Mouse (Mus musculus) limb, embryonic 12.5 days (tissue): ENCODE measurements around the gene Ube2h. TPM values are rescaled to one million over a fixed set of nuclear protein-coding genes. Genes with fewer than 3 reads are reported as not detected.

Experiments
- ATAC-seq: fragments of 200-750 bp; cut with Nextera tagmentation; 2 replicates; pipeline ENCODE4 v1.8.0; 2017; ENCODE audit warnings: low read depth, moderate TSS enrichment; ENCODE audit not compliant: insufficient number of reproducible peaks, insufficient read depth, low FRiP score, low TSS enrichment
- H3K27ac ChIP-seq: fragments of 300-500 bp; sonication (generic); 2 replicates; pipeline ENCODE4 v1.5.1; 2016; ENCODE audit warnings: mild to moderate bottlenecking, moderate library complexity
- H3K27me3 ChIP-seq: fragments of 300-500 bp; sonication (generic); 2 replicates; pipeline ENCODE4 v1.6.1; 2016; ENCODE audit warnings: mild to moderate bottlenecking, moderate library complexity
- H3K36me3 ChIP-seq: fragments of 300-500 bp; sonication (generic); 2 replicates; pipeline ENCODE4 v1.6.1; 2016; ENCODE audit warnings: mild to moderate bottlenecking, moderate library complexity
- H3K4me1 ChIP-seq: fragments of 300-500 bp; sonication (generic); replicated peaks from 2 replicates; pipeline ENCODE4 v1.6.1; 2016
- H3K4me2 ChIP-seq: fragments of 300-500 bp; sonication (generic); 2 replicates; pipeline ENCODE4 v1.6.1; 2016; ENCODE audit warnings: mild to moderate bottlenecking, moderate library complexity
- H3K4me3 ChIP-seq: fragments of 300-500 bp; sonication (generic); replicated peaks from 2 replicates; pipeline ENCODE4 v1.5.1; 2016; ENCODE audit warnings: mild to moderate bottlenecking
- H3K9ac ChIP-seq: fragments of 300-500 bp; sonication (generic); replicated peaks from 2 replicates; pipeline ENCODE4 v1.6.1; 2016; ENCODE audit warnings: mild to moderate bottlenecking, moderate library complexity
- H3K9me3 ChIP-seq: fragments of 300-500 bp; sonication (generic); 2 replicates; pipeline ENCODE4 v1.6.1; 2016; ENCODE audit warnings: mild to moderate bottlenecking, moderate library complexity
- WGBS: fragments of 180-500 bp; shearing (Covaris S2); methylation state at CpG from one replicate; pipeline ENCODE4 v1.1.7; 2016; 5-methylcytosine and 5-hydroxymethylcytosine counted together
- polyA plus RNA-seq: library from polyadenylated mRNA; unstranded; fragments of >200 nt; fragmentation: Nextera tagmentation; extraction: Ambion mirVana; gene quantifications from 2 replicates; pipeline ENCODE4 v1.2.1, GENCODE M21; 2016

Ube2h gene
- polyA plus RNA-seq, 1 experiment from 2014 or later, result 49.9 TPM

- H3K9me3 ChIP-seq, result no peaks in the 10 kb centered on the region
- H3K4me1 ChIP-seq, result no peaks in the 10 kb centered on the region
- H3K9ac ChIP-seq, result no peak overlapping the region
- no peak overlapping the region for H3K27ac ChIP-seq
- no peak overlapping the region for H3K4me3 ChIP-seq
- WGBS, result 88% methylated on average over 11 of the region's 11 CpGs
- ATAC-seq, result no peak
- peaks cover 84% of the 10 kb centered on the region for H3K36me3 ChIP-seq
- H3K27me3 ChIP-seq, result no peaks in the 10 kb centered on the region
- H3K4me2 ChIP-seq, result no peak overlapping the region
These were observed 31.9 kb downstream of the Ube2h start for GRCm38 (mm10) chr6:30272338-30272905.

GRCm38 (mm10) chr6:30269846-30270245 lies 34.5 kb downstream of the Ube2h start:
- no peak overlapping the region for H3K9ac ChIP-seq
- no peak overlapping the region for H3K4me2 ChIP-seq
- no peak overlapping the region for H3K4me3 ChIP-seq
- no peak overlapping the region for H3K27ac ChIP-seq
- H3K4me1 ChIP-seq, result no peaks in the 10 kb centered on the region
- 86% methylated on average over 5 of the region's 5 CpGs for WGBS
- ATAC-seq, result no peak
- peaks cover 81% of the 10 kb centered on the region for H3K36me3 ChIP-seq
- H3K27me3 ChIP-seq, result no peaks in the 10 kb centered on the region
- no peaks in the 10 kb centered on the region for H3K9me3 ChIP-seq

GRCm38 (mm10) chr6:30267486-30267885 lies 36.9 kb downstream of the Ube2h start:
- Histone ChIP-seq H3K9ac (no peak overlapping the region), H3K27me3 (no peaks in the 10 kb centered on the region), H3K4me2 (no peak overlapping the region), H3K9me3 (no peaks in the 10 kb centered on the region), H3K4me3 (no peak overlapping the region), H3K27ac (no peak overlapping the region), H3K4me1 (no peaks in the 10 kb centered on the region), H3K36me3 (peaks cover 80% of the 10 kb centered on the region)
- ATAC-seq, result no peak
- 89% methylated on average over 7 of the region's 7 CpGs for WGBS

- 87% methylated on average over 4 of the region's 4 CpGs for WGBS
- no peak overlapping the region for H3K9ac ChIP-seq
These were observed 38.9 kb downstream of the Ube2h start for GRCm38 (mm10) chr6:30265402-30265801.

GRCm38 (mm10) chr6:30263053-30263452 lies 41.3 kb downstream of the Ube2h start:
- Histone ChIP-seq H3K36me3 (peaks cover 87% of the 10 kb centered on the region), H3K27me3 (no peaks in the 10 kb centered on the region), H3K4me2 (no peak overlapping the region), H3K9ac (no peak overlapping the region), H3K4me1 (no peaks in the 10 kb centered on the region), H3K9me3 (no peaks in the 10 kb centered on the region), H3K27ac (no peak overlapping the region), H3K4me3 (no peak overlapping the region)
- WGBS, result 84% methylated on average over 4 of the region's 4 CpGs
- ATAC-seq, result no peak

More at GRCm38 (mm10) chr6:30265402-30265801, 38.9 kb downstream of the Ube2h start:
- peaks cover 79% of the 10 kb centered on the region for H3K36me3 ChIP-seq
- H3K27me3 ChIP-seq, result no peaks in the 10 kb centered on the region
- no peak overlapping the region for H3K4me2 ChIP-seq
- no peak for ATAC-seq
- H3K4me3 ChIP-seq, result no peak overlapping the region
- H3K4me1 ChIP-seq, result no peaks in the 10 kb centered on the region
- H3K27ac ChIP-seq, result no peak overlapping the region
- H3K9me3 ChIP-seq, result no peaks in the 10 kb centered on the region

GRCm38 (mm10) chr6:30259271-30259670 lies 45.1 kb downstream of the Ube2h start:
- H3K4me3 ChIP-seq, result no peak overlapping the region
- H3K9me3 ChIP-seq, result no peaks in the 10 kb centered on the region
- H3K36me3 ChIP-seq, result peaks cover 79% of the 10 kb centered on the region
- 93% methylated on average over 6 of the region's 6 CpGs for WGBS
- no peaks in the 10 kb centered on the region for H3K27me3 ChIP-seq
- H3K9ac ChIP-seq, result no peak overlapping the region
- no peak for ATAC-seq
- H3K27ac ChIP-seq, result no peak overlapping the region
- H3K4me1 ChIP-seq, result no peaks in the 10 kb centered on the region
- no peak overlapping the region for H3K4me2 ChIP-seq

- Histone ChIP-seq H3K9me3 (no peaks in the 10 kb centered on the region), H3K4me1 (no peaks in the 10 kb centered on the region), H3K27me3 (no peaks in the 10 kb centered on the region), H3K27ac (no peak overlapping the region), H3K9ac (no peak overlapping the region), H3K4me2 (no peak overlapping the region), H3K4me3 (no peak overlapping the region), H3K36me3 (peaks cover 75% of the 10 kb centered on the region)
- ATAC-seq, result no peak
- WGBS, result 79% methylated on average over 1 of the region's 1 CpGs
These were observed 46.4 kb downstream of the Ube2h start for GRCm38 (mm10) chr6:30257962-30258361.

GRCm38 (mm10) chr6:30255846-30256245 lies 48.5 kb downstream of the Ube2h start:
- Histone ChIP-seq H3K27me3 (no peaks in the 10 kb centered on the region), H3K36me3 (peaks cover 75% of the 10 kb centered on the region), H3K27ac (no peak overlapping the region), H3K9ac (no peak overlapping the region), H3K4me1 (no peaks in the 10 kb centered on the region), H3K9me3 (no peaks in the 10 kb centered on the region), H3K4me3 (no peak overlapping the region), H3K4me2 (no peak overlapping the region)
- no peak for ATAC-seq
- 89% methylated on average over 1 of the region's 1 CpGs for WGBS

GRCm38 (mm10) chr6:30252271-30253010 lies 51.9 kb downstream of the Ube2h start:
- no peaks in the 10 kb centered on the region for H3K27me3 ChIP-seq
- WGBS, result 92% methylated on average over 5 of the region's 5 CpGs
- no peak overlapping the region for H3K27ac ChIP-seq
- H3K4me1 ChIP-seq, result no peaks in the 10 kb centered on the region
- H3K9ac ChIP-seq, result no peak overlapping the region
- H3K36me3 ChIP-seq, result peaks cover 54% of the 10 kb centered on the region
- no peak for ATAC-seq
- H3K9me3 ChIP-seq, result no peaks in the 10 kb centered on the region
- no peak overlapping the region for H3K4me3 ChIP-seq
- no peak overlapping the region for H3K4me2 ChIP-seq

GRCm38 (mm10) chr6:30248708-30249107 lies 55.6 kb downstream of the Ube2h start:
- Histone ChIP-seq H3K9me3 (no peaks in the 10 kb centered on the region), H3K27me3 (no peaks in the 10 kb centered on the region), H3K27ac (no peak overlapping the region), H3K4me1 (no peaks in the 10 kb centered on the region), H3K4me3 (no peak overlapping the region), H3K36me3 (peaks cover 40% of the 10 kb centered on the region), H3K4me2 (no peak overlapping the region), H3K9ac (no peak overlapping the region)
- ATAC-seq, result no peak
- 86% methylated on average over 3 of the region's 3 CpGs for WGBS

GRCm38 (mm10) chr6:30245940-30246339 lies 58.4 kb downstream of the Ube2h start:
- Histone ChIP-seq H3K4me1 (no peaks in the 10 kb centered on the region), H3K4me2 (no peak overlapping the region), H3K9ac (no peak overlapping the region), H3K27ac (no peak overlapping the region), H3K9me3 (no peaks in the 10 kb centered on the region), H3K4me3 (no peak overlapping the region), H3K36me3 (peaks cover 29% of the 10 kb centered on the region), H3K27me3 (no peaks in the 10 kb centered on the region)
- 91% methylated on average over 5 of the region's 5 CpGs for WGBS
- no peak for ATAC-seq

GRCm38 (mm10) chr6:30245397-30245796 lies 58.9 kb downstream of the Ube2h start:
- H3K27ac ChIP-seq, result no peak overlapping the region
- H3K36me3 ChIP-seq, result peaks cover 31% of the 10 kb centered on the region
- no peak overlapping the region for H3K9ac ChIP-seq
- no peak for ATAC-seq
- no peak overlapping the region for H3K4me3 ChIP-seq
- H3K4me2 ChIP-seq, result no peak overlapping the region
- WGBS, result 95% methylated on average over 5 of the region's 5 CpGs
- no peaks in the 10 kb centered on the region for H3K27me3 ChIP-seq
- H3K4me1 ChIP-seq, result no peaks in the 10 kb centered on the region
- H3K9me3 ChIP-seq, result no peaks in the 10 kb centered on the region
